Mouse (Mus musculus) G1E-ER4 (cell line): ENCODE data around the gene Tmem235. TPM values are rescaled to one million over a fixed set of nuclear protein-coding genes. Genes with fewer than 3 reads are reported as not detected.

Experiments
- GATA1 ChIP-seq: IDR thresholded peaks from one replicate; pipeline ENCODE4 v1.8.0; 2012; ENCODE audit warnings: low read length, inconsistent platforms
- polyA plus RNA-seq: library from polyadenylated mRNA; stranded (reverse); fragments of >175 nt; gene quantifications from 2 replicates; pipeline ENCODE4 v1.2.3, GENCODE M21; 2012

Tmem235 gene
- polyA plus RNA-seq, 1 experiment: not detected

DNA sequence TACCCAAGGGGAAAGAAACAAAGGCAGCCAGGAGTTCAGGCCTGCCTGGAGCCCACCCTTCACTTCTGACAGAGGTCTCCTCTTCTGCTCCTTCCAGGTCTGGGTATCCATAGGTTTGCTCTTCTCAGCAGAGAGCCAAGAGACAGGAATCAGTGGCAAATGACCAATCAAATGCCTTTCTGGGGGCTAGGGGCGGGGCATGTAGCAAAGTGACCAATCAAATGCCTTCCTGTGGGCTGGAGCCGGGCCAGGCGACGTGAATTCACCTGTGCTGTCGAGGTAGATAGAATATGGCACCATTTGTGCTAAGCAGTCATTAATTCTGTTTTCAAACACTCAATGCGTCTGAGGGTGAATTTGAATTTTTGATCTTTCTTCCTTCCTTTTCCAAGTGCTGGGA, 31.6 kb downstream of the Tmem235 start:
- no peak for TF ChIP-seq GATA1

DNA sequence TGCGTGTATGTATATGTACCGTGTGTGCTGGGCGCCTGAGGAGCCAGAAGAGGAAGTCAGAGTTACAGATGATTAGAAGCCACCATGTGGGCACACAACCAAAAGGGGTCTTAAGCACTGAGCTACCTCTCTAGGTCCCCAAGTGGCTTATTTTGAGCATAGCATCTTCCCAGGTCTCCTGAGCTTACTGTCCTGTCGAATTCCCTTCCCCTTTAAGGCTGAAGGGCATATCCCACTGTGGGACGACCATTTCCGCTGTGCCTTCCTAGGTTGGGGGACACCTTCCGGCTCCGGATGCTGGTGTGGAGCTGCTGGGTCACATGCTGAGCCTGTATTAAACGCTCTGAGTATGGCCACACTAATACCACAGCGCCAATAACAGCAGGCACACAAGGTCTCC, 34.1 kb downstream of the Tmem235 start:
- no peak for TF ChIP-seq GATA1

- no peak for TF ChIP-seq GATA1
These were observed 36.0 kb downstream of the Tmem235 start for GRCm38 (mm10) chr11:117896533-117896932.

DNA sequence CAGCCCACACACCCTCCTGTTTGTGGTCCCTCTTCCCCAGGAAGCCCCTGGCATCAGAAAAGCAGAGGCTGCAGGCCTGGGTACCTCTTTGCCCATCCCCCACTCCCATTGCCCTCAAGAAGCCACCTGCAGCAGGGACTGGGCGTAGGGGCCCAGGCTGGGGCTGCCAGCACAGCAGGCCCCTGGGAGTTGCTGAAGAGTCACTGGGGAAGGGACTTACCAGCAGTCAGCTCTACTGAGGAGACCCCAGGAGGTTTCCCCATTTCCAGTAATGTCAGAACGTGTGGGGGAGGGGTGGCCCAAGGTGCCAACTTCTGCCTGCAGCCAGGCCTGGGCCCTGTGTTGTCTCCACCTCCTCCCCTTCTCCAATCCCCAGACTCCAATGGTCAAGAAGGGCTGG, 41.7 kb downstream of the Tmem235 start:
- no peak for TF ChIP-seq GATA1

GRCm38 (mm10) chr11:117904442-117904841, 43.9 kb downstream of the Tmem235 start:
- TF ChIP-seq GATA1: no peak

GRCm38 (mm10) chr11:117909337-117909736, 48.8 kb downstream of the Tmem235 start:
- TF ChIP-seq GATA1: no peak

GRCm38 (mm10) chr11:117912684-117913352, 52.3 kb downstream of the Tmem235 start:
- TF ChIP-seq GATA1: no peak

DNA sequence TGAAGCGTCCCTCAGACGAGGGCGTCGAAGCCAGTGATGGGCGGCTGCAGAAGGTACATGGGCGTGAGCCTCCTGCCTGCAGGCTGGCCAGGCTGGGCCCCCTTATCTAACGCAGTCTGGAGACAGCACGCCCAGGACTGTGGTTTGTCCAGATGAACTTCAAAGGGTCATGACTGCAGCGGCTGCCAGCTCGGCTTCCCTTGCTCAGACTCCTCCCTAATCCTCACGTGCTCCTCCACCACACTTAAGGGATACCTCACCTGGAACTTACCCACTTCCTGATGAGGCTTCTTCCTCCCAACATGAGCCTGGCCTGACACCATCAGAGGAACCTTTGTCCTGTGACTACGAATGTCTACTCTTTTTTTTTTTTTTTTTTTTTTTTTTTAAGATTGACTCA, 54.0 kb downstream of the Tmem235 start:
- no peak for TF ChIP-seq GATA1

Other genes with a start within 250 kb of the Tmem235 start
- gene Tnrc6c, start 206.5 kb upstream of the Tmem235 start, polyA plus RNA-seq: 24.8 and 28.1 TPM in 2 replicates
- 20.6 and 30.9 TPM in 2 replicates for gene Tmc8, start 78.7 kb upstream of the Tmem235 start, polyA plus RNA-seq
- gene Tmc6, start 78.6 kb upstream of the Tmem235 start, polyA plus RNA-seq: 40.9 and 48.2 TPM in 2 replicates
- 25.1 and 31.1 TPM in 2 replicates for gene 6030468B19Rik, start 63.1 kb upstream of the Tmem235 start, polyA plus RNA-seq
- 0.24 and 0.38 TPM in 2 replicates for gene Gm20708, start 51.1 kb upstream of the Tmem235 start, polyA plus RNA-seq
- 191 and 277 TPM in 2 replicates for gene Syngr2, start 51.1 kb upstream of the Tmem235 start, polyA plus RNA-seq
- 3.0 and 4.9 TPM in 2 replicates for gene Afmid, start 34.8 kb upstream of the Tmem235 start, polyA plus RNA-seq
- 101 and 120 TPM in 2 replicates for gene Tk1, start 34.7 kb upstream of the Tmem235 start, polyA plus RNA-seq
- 113 and 159 TPM in 2 replicates for gene Birc5, start 11.5 kb upstream of the Tmem235 start, polyA plus RNA-seq
- gene Tha1, start 12.7 kb downstream of the Tmem235 start, polyA plus RNA-seq: not detected in 2 replicates
- 3.3 and 3.5 TPM in 2 replicates for gene Socs3, start 109.3 kb downstream of the Tmem235 start, polyA plus RNA-seq
- 33.8 and 46.7 TPM in 2 replicates for gene Pgs1, start 125.5 kb downstream of the Tmem235 start, polyA plus RNA-seq